Mouse (Mus musculus): ENCODE data around the gene Gm17657. TPM values are rescaled to one million over a fixed set of nuclear protein-coding genes. Genes with fewer than 3 reads are reported as not detected.

The Gm17657 gene
- total and polyA plus RNA-seq, 3 experiments = 0.20 to 0.21 TPM; not detected in 1

GRCm38 (mm10) chr17:29552162-29552732, 2.8 kb upstream of the Gm17657 start, which contains the start of gene Tmem217:
TSS of gene Tmem217 (minus strand) at chr17:29552385.
- H3K4me3 ChIP-seq (replicated peaks in 1 of 3; ENCODE audit: low read depth in 2 of 3, low read length in 2 of 3, poor library complexity in 1 of 3) = peak within 1 kb of the TSS in 2 of 3 experiments; percentile 33 to 99
- H3K27ac ChIP-seq (ENCODE audit: insufficient read depth, low read depth) = no peak within 1 kb of the TSS
- no peak for DNase-seq (ENCODE audit: extremely low read depth)
- peaks cover 12% of the 10 kb centered on the region for H3K79me2 ChIP-seq (replicated peaks; ENCODE audit: control insufficient read depth, extremely low read depth, insufficient read depth, poor library complexity, severe bottlenecking)
- TF ChIP-seq CTCF (conservative IDR thresholded peaks at IDR 0.05 in 1 of 2, IDR thresholded peaks at IDR 0.05 in 1 of 2; ENCODE audit: low read depth in 2 of 2, low read length in 2 of 2) = peak in 1 of 2 experiments; percentile 51; a peak in 2 of 4 replicates
- no peak for TF ChIP-seq ZC3H11A (IDR thresholded peaks at IDR 0.05; ENCODE audit: low read depth, low read length)
- no peak for TF ChIP-seq MAFK (IDR thresholded peaks at IDR 0.05; ENCODE audit: insufficient replicate concordance, low read length)
- 0 out of 2 replicates have a peak, but pooled peaks have one; percentile 19 for TF ChIP-seq IRF4 (IDR thresholded peaks at IDR 0.05; ENCODE audit: low read depth, low read length)
- peak; percentile 14; the same call in 1 of the 2 replicates for TF ChIP-seq SMC3 (IDR thresholded peaks at IDR 0.05; ENCODE audit: low read depth, low read length)
- TF ChIP-seq MXI1 (IDR thresholded peaks at IDR 0.05; ENCODE audit: low read depth, low read length) = no peak
- TF ChIP-seq RAD21 (IDR thresholded peaks at IDR 0.05; ENCODE audit: low read depth, low read length) = peak; percentile 17
- peaks cover 0 to 32% of the 10 kb centered on the region in 2 experiments for H3K36me3 ChIP-seq (replicated peaks in 1 of 2; ENCODE audit: control insufficient read depth in 1 of 2, insufficient read depth in 1 of 2, low read length in 1 of 2)
- dilution Hi-C loops (cut with MboI; ENCODE audit: extremely low pct_ligation_motif_present, extremely low pct_unique_long_range_greater_than_20kb, low sequenced_read_pairs) (no loop called here), in situ Hi-C loops (cut with MboI; ENCODE audit: low pct_ligation_motif_present, low pct_unique_long_range_greater_than_20kb, low sequenced_read_pairs) (loop anchor here (5.0 kb wide), 1 partner anchor 50 kb away; no protein-coding TSS in a partner anchor)
- peak within 1 kb of the TSS; percentile 28; the same call in 1 of the 2 replicates for H3K9ac ChIP-seq (ENCODE audit: insufficient read depth, low read depth)
- H3K4me2 ChIP-seq (ENCODE audit: insufficient read depth, low read depth, poor library complexity, severe bottlenecking) = peak within 1 kb of the TSS; percentile 76
- H3K27me3 ChIP-seq (replicated peaks) = no peaks in the 10 kb centered on the region
- peaks cover 4 to 36% of the 10 kb centered on the region in 2 experiments; a peak in 3 of 4 replicates for H3K4me1 ChIP-seq (ENCODE audit: control insufficient read depth in 1 of 2, insufficient read depth in 2 of 2)
- no peaks in the 10 kb centered on the region for H3K9me3 ChIP-seq (replicated peaks; ENCODE audit: low read length)

- H3K9ac ChIP-seq (ENCODE audit: insufficient read depth, low read depth) = 0 out of 2 replicates have a peak overlapping the region, but pooled peaks have one; percentile 92
- in situ Hi-C loops (cut with MboI; ENCODE audit: low pct_ligation_motif_present, low pct_unique_long_range_greater_than_20kb, low sequenced_read_pairs) = loop anchor here (5.0 kb wide), 1 partner anchor 51 kb away; no protein-coding TSS in a partner anchor
- dilution Hi-C loops (cut with MboI; ENCODE audit: extremely low pct_ligation_motif_present, extremely low pct_unique_long_range_greater_than_20kb, low sequenced_read_pairs) = no loop called here
Measured at GRCm38 (mm10) chr17:29551019-29551418, 1.6 kb upstream of the Gm17657 start.

More at GRCm38 (mm10) chr17:29551019-29551418, 1.6 kb upstream of the Gm17657 start:
- TF ChIP-seq ETS1 (conservative IDR thresholded peaks at IDR 0.05; ENCODE audit: low read depth, low read length) (no peak), POLR2AphosphoS2 (IDR thresholded peaks at IDR 0.05; ENCODE audit: low read depth, low read length) (no peak), SIN3A (IDR thresholded peaks at IDR 0.05; ENCODE audit: low read length) (peak; percentile 78; the same call in 1 of the 2 replicates), MYC (IDR thresholded peaks at IDR 0.05; ENCODE audit: low read depth, low read length) (0 out of 2 replicates have a peak, but pooled peaks have one; percentile 23), MAX (IDR thresholded peaks at IDR 0.05; ENCODE audit: low read length) (peak; percentile 66), JUN (IDR thresholded peaks at IDR 0.05; ENCODE audit: insufficient read depth, low read depth, low read length) (no peak), NELFE (IDR thresholded peaks at IDR 0.05; ENCODE audit: low read depth, low read length) (no peak), USF1 (IDR thresholded peaks at IDR 0.05; ENCODE audit: low read depth, low read length) (no peak), MAZ (IDR thresholded peaks at IDR 0.05; ENCODE audit: low read depth, low read length) (no peak), KAT2A (IDR thresholded peaks at IDR 0.05; ENCODE audit: insufficient replicate concordance, low read length) (no peak), MXI1 (IDR thresholded peaks at IDR 0.05; ENCODE audit: low read depth, low read length) (peak; percentile 99), NRF1 (IDR thresholded peaks at IDR 0.05; ENCODE audit: low read depth, low read length) (no peak), BHLHE40 (IDR thresholded peaks at IDR 0.05; ENCODE audit: low read depth, low read length) (peak; percentile 39; the same call in 1 of the 2 replicates), ZMIZ1 (IDR thresholded peaks at IDR 0.05; ENCODE audit: low read depth, low read length) (no peak), USF2 (conservative IDR thresholded peaks at IDR 0.05; ENCODE audit: low read depth, low read length) (no peak)
- peaks cover 5% of the 10 kb centered on the region for H3K27me3 ChIP-seq (replicated peaks)
- peak overlapping the region; percentile 33 to 99 (median 84) for H3K4me3 ChIP-seq (replicated peaks in 1 of 3; ENCODE audit: low read depth in 2 of 3, low read length in 2 of 3, poor library complexity in 1 of 3)
- H3K27ac ChIP-seq (ENCODE audit: insufficient read depth, low read depth) = no peak overlapping the region
- H3K79me2 ChIP-seq (replicated peaks; ENCODE audit: control insufficient read depth, extremely low read depth, insufficient read depth, poor library complexity, severe bottlenecking) = peaks cover 12% of the 10 kb centered on the region
- peaks cover 0 to 22% of the 10 kb centered on the region in 2 experiments for H3K36me3 ChIP-seq (replicated peaks in 1 of 2; ENCODE audit: control insufficient read depth in 1 of 2, insufficient read depth in 1 of 2, low read length in 1 of 2)
- DNase-seq (ENCODE audit: extremely low read depth) = no peak
- peaks cover 2 to 24% of the 10 kb centered on the region in 2 experiments; a peak in 3 of 4 replicates for H3K4me1 ChIP-seq (ENCODE audit: control insufficient read depth in 1 of 2, insufficient read depth in 2 of 2)
- peak overlapping the region; percentile 76 for H3K4me2 ChIP-seq (ENCODE audit: insufficient read depth, low read depth, poor library complexity, severe bottlenecking)
- peaks cover 3% of the 10 kb centered on the region for H3K9me3 ChIP-seq (replicated peaks; ENCODE audit: low read length)

Measured in CH12.LX (cell line).